Mouse (Mus musculus) heart, postnatal 36 days (tissue): Measurements from ENCODE around the gene Psd4. TPM values are rescaled to one million over a fixed set of nuclear protein-coding genes. Genes with fewer than 3 reads are reported as not detected.

ENCODE experiments used
- DNase-seq, 2 experiments: peaks; one replicate each; pipeline ENCODE4 v3.0.0; 2021 to 2022
- intact Hi-C: fragments of 180-260 bp; cut with DNase I; formaldehyde crosslinking; loops from one replicate; pipeline ENCODE4 v1.15.1; 2025
- total RNA-seq, 2 experiments: library from RNA; stranded (reverse); gene quantifications; 2 replicates each; pipeline ENCODE4 v1.2.3; 2021

Gene Psd4
- total RNA-seq, 2 experiments from 2014 or later, result 0.89 to 1.4 TPM

DNA sequence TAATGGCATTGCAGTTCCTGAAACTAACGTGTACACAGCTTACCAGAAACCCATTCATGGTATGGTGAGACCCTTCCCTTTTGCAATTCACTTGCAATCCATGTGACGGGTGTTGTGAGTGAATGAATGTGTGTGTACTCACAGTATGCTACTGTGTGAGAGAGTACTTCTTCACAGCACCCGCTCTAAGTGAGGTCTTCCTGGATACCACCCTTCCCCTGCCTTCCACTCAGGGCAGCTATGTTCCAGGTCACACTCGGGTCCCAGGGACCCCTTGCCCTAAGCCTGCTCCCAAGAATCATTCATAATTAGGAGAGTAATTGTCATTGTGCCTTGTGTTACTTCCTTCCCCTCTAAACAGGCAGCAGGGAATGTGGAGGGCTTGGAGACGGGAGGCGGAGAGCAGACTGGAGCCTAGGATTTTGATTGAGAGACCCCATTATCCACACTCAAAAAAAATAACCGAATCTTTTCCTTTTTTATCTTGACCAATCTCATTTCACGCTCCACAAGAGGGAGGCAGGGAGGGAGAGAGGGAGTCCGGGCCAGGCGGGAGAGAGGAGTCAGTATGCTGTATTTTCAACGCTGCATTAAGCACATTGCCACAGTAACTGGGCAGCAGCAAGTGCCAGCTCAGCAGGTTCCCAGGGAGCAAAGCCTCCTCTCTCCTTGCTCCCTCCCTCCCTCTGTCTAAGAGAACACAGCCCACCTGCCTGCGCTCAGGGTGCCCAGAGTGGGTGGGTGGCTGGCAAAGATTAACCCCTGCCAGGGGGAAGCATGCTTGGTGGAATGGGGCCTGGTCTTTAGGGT, 60.7 kb downstream of the Psd4 start:
- intact Hi-C loops, result no loop called here

DNA sequence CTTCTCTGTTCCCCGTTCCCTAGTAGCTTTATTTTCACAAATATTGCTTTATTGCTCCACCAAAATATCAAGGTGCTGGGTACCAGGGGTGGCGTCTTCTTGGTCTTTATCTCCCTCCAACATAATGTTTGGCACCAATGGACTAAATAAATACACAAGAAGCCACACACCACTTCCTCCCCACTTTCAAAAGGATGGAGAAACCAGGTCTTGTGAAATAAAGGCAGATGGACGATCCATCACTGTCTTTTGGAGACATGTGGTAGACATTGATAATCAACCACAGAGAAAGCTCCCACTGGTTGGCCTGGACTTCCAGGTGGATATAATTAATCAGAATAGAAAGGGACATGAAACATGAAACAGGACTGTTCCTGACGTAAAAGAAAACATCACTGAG, 62.4 kb downstream of the Psd4 start:
- DNase-seq, result no peak
- intact Hi-C loops, result no loop called here

More for the DNA sequence above, 60.7 kb downstream of the Psd4 start:
- DNase-seq, result no peak

DNA sequence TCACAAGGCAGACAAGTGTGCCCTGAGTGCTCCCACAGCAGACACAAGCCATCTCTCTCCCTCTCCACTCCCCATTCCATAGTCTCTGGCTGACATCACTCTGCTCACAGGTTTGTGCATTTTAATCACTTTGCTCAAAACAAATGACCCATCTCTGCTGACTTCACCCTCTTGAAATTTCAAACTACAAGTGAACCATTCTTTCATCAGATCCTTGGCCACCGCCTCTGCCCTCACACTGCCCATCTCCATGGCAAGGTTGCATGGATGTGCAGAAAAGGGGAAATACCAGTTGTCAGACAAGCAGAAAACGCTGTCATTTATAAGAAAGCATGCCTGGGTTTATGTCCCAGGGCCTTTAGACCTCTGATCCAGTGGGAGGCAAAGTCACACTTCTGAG, 67.3 kb downstream of the Psd4 start:
- intact Hi-C loops, result no loop called here
- DNase-seq, result no peak

DNA sequence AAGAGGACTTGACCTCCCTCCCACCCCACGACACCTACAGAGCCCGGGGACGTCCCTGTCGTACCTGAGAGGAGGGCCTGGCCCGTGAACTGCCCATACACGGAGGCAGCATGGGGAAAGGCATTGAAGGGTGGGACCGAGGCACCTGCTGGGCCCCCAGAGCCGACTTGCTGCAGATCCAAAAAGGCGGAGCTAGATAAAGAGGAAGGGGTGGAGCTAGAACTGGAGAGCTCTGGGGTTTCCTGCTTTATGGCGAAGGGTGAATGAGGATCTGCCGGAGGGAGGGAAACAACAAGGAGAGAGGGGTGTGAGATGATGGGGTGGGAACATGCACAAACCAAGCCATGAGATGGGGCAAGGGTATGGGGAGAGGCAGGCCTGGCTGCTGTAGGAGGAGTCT, 68.3 kb downstream of the Psd4 start:
- intact Hi-C loops, result no loop called here
- DNase-seq, result no peak

DNA sequence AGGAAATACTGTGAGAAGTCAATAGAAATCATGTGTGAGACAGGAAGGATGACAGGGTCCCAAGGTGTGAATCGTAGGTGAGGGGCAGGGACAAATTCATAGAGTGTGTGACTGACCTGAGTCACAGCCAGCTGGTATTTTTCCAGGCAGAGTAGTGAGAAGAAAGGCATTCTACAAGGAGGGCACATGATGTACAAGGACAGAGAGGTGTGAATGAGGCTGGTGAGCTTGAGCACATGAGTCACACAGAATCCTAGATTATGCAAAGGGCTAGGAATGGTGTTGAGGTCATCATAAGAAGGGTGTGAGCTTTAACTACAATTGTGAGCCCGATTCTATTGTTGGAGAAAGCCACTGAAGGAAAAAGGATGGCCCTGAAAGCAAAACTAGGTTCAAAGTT, 72.7 kb downstream of the Psd4 start:
- no peak for DNase-seq
- intact Hi-C loops, result no loop called here

DNA sequence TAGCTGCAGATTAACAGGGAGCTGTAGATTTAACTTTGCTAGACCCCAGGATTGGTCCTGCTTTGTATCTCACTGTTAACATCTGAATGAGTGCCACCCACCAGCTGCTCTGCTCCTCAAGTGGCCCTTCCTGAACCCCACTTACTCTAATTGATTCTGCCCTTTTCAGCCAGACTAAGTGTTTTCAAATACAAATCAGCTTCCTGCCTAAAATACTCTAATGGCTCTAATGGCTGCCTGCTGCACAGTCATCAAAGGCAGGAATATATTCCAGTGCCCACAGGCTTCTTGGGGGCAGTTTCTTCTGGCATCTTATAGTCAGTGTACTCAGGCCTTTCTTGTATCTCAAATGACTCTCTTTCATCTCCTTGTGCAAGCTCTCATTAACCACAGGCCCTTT, 74.5 kb downstream of the Psd4 start:
- no peak for DNase-seq
- intact Hi-C loops, result no loop called here

DNA sequence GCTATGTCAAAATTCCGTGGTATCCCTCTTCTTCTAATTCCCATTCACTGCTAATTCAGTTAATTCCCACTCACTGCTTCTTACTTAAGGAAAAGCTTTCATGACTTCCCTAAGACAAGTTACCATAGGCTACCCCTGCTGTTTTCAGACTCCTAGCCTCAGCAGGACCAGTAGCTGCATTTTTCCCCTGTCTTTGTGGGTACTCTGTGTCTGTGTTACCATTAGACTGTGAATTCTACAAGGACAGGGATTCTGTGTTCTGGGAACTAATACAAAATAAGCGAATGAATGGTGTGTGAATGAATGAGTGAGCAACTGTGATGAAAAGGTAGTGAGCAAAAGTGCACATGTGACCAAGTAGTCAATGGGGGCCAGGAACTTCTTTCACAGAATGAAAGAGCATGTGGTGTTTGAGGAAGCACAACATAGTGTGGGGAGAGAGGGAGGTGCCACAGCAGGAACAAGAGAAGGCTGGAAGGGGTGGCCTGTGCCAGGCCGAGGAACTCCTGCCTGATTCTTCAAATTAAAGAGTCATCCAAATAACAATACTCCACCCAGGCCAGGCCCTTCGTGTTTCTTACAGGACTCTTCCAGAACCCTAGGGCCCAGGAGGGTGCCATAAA, 75.0 kb downstream of the Psd4 start:
- intact Hi-C loops, result no loop called here

DNA sequence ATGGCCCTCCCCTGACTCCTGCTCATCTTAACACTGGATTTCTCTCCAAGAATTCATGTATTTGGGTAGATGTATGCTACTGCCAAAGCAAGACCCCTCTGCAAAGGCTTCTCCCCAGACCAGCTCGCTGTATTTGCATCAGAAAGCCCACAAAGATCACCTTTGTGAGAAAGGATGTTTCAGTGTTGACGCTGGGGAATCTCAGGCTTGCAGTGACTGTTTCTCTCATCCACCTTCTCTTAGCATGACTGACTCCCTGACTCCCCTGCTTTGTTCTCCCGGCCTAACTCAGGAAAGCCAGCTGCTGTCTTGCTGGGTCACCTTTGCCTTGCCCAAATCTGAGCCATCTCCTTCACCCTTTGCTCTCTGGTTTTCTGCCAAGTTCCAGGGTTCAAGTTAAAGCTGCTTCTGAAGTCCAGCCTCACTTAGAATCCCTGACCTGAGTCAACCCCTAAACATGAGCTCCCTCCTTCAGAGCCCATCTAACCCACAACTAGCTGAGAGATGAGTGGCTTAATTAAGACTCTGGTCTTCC, 75.9 kb downstream of the Psd4 start:
- no peak for DNase-seq
- intact Hi-C loops, result no loop called here

More for the DNA sequence above, 75.0 kb downstream of the Psd4 start:
- DNase-seq, result no peak

DNA sequence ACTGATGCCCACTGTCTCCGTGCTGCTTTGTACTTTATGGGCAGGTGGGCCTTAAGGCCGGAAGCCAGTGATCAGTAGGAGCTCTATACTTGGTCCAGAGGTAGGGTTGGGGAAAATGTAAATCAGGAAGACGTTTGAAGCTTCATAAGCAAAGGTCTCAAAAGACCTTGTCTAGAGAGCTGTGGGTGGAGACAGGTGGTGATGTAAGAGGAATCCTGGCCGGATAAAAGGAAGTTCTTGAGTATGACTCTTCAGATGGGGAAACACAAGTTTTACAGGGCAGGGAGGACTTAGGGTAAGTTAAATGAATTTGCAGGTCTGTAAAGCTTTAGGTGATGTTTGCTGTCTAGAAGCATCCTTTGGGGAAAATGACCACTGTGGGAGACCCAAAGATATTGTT, 81.7 kb downstream of the Psd4 start:
- no peak for DNase-seq
- intact Hi-C loops, result no loop called here

DNA sequence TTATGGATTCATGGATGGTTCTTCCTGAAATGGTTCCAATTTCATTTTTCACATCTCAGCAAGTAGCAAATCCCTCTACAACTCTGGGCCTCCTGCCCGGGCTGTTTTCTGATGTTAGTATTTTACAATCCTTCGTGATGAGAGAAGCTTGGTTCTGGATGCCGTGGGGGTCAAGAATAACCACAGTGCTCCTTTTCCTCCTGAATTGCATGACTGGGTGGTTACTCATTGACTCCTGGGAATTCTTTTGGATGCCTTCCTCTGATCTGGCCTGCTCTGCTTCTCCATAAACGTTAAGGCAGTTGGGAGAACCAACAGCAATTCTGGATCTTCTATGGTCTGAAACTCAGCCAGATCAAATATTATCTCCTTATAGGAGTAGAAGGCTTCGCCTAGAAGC, 85.8 kb downstream of the Psd4 start:
- intact Hi-C loops, result no loop called here
- DNase-seq, result peak in 1 of 2 experiments; percentile 9

DNA sequence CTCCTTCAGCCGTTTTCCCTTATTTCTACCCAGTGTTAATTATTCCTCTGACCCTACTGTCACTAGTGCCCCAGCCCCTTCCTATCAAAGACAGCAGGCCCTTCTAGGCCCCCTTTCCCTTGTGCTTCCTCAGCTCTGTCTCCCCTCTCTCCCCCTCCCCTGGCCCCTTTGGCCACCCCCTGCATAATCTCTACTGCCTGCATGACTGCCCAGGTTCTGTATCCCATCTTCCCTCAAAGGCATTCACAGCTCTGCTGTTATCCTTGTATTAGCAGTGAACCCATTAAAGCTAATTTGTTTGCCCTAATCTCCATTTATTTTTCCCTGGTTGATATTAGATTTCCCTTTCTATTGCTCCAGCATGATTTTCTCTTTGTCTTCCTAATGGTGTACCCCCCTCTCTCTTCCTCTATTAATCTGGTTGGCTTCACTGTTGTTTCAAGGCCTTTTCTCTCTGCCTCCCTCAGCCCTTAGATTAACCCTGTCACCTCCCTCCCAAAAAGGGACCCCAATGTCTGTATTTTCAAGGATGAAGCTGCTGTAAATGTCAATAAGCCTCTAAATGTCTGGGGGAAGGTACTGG, 87.1 kb downstream of the Psd4 start:
- intact Hi-C loops, result no loop called here
- no peak for DNase-seq

DNA sequence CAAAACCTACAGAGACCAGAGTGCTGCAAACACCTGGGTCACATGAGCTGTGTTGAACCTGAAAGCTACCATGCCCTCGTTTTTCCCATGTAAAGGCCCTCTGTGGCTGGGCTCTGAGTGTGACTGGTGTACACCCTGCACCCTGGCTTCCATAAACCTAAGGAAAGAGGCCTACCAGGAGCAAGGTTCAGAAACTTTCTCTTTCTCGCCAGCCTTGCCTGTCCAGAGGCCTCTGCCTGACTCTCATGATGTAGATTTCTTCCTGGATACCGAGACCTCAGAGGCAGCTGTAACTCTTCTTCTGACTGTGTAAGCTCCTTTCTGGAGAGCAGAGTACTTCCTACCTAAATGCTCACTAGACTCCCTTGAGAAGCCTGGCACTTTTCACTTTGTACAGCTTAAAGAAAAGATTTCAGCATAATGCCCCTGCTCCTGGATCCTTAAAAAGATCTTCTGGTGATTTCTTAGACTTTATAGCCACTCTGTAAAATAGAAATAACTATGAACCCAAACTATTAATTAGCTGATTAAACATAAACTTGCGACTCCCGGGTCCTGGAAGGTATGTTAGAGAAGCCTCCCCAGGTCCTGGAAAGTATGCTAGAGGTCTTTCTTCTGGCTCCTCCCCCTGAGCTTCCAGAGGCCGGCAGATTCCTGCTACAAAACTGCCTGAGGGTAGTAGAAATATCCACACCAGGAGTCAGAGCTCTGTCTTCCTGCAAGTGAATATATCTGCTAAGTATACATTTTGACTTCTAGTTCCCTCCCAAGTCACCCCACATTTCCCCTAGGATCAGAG, 87.9 kb downstream of the Psd4 start:
- intact Hi-C loops, result no loop called here
- no peak for DNase-seq

DNA sequence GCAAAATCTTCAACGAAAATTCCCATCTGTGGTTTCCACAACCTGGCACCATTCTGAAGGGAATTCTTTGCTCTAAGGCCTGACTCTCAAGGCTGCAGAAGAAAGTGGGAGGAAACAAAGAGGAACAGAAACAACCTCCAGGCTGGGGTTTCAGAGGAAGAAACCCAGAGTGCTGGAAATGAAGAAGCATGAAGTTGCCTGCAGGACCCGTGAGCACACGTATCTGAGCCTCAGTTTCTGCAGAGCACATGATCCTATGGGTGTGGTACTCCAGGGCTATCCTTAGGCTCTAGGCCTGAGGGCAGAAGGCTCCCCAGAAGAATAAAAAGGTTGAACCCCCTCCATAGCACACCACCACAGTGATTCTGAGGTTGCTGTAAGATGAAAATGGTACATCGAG, 89.5 kb downstream of the Psd4 start:
- intact Hi-C loops, result no loop called here
- no peak for DNase-seq

DNA sequence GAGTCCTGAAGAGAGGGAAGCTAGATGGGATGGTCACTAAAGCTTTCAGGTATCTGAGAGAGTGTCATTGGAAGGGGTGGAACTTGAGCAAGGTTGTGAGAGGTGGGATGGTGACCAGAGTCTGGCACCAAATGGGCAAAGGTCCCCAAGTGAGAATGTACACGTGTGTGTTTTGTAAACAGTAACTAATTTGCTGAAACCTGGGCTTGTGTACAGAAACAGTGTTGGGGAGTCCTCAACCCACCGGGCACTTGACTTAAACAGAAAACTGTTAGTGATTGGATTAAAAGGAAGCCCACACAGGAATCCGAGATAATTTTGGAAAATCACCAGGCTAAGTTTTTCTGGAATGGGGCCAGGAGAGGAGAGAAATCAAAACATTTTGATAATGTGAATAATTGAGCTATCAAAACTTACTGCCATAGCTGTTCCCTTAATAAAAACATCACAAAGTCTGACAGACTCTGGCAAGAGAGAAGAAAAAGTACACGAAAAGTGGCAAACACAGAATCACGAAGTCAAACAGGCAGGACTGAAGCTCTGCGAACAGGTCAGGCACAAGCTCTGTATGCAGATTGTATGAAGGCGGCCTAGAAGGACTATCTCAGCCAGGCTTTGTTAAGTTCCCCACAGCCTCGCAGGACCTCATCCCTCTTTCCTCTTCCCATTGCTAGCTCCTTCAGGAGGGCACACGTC, 92.9 kb downstream of the Psd4 start:
- no peak for DNase-seq

DNA sequence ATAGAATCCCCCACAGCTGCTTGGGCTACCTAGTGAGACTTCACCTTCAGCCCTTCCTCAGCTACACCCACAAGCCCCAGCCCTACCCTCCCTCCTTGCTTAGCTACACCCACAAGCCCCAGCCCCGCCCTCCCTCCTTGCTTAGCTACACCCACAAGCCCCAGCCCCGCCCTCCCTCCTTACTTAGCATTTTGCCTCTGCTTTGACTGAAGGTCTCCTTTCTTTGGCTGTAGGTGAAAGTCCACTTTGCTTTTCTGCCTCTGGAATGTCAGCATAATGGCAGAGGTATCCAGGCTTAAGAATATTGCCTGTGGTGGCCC, 93.4 kb downstream of the Psd4 start:
- intact Hi-C loops, result no loop called here
- no peak for DNase-seq

More for the DNA sequence above, 92.9 kb downstream of the Psd4 start:
- intact Hi-C loops, result no loop called here

Other genes with a start within 250 kb of the Psd4 start
- gene Il1f8, start 214.4 kb upstream of the Psd4 start, total RNA-seq, result not detected
- gene Il1f9, start 181.1 kb upstream of the Psd4 start, total RNA-seq, result not detected
- gene Il1f6, start 152.2 kb upstream of the Psd4 start, total RNA-seq, result not detected
- gene Il1f5, start 90.6 kb upstream of the Psd4 start, total RNA-seq, result not detected
- gene Il1f10, start 76.4 kb upstream of the Psd4 start, total RNA-seq, result not detected
- gene Il1rn, start 30.7 kb upstream of the Psd4 start, total RNA-seq, result under 1 TPM; 0.14 to 0.25 TPM
- gene Pax8, start 108.0 kb downstream of the Psd4 start, total RNA-seq, result not detected